Mouse (Mus musculus) ES-E14 (cell line): ENCODE results near the gene Art1.

Experiments
- HCFC1 ChIP-seq: IDR thresholded peaks from 2 replicates; pipeline ENCODE4 v1.6.1; 2012; ENCODE audit warnings: low read length, inconsistent platforms, borderline replicate concordance; ENCODE audit not compliant: insufficient read depth
- MAFK ChIP-seq: IDR thresholded peaks from 2 replicates; pipeline ENCODE4 v1.6.1; 2014; ENCODE audit warnings: mild to moderate bottlenecking, low read depth, low read length, inconsistent platforms; ENCODE audit not compliant: insufficient read depth
- ZNF384 ChIP-seq: IDR thresholded peaks from 2 replicates; pipeline ENCODE4 v1.6.1; 2012; ENCODE audit warnings: low read depth, low read length, inconsistent platforms

- no peak for TF ChIP-seq ZNF384
- no peak for TF ChIP-seq HCFC1
- no peak for TF ChIP-seq MAFK
Observed at GRCm38 (mm10) chr7:102099760-102100661, 1.5 kb upstream of the Art1 start.
